Mouse (Mus musculus): ENCODE measurements around the gene Ngb.
A peak's percentile ranks its signal among the peaks of the same experiment; 100 is the strongest.

Ngb gene

GRCm38 (mm10) chr12:87089701-87090100, 12.6 kb downstream of the Ngb start:
- DNase-seq, result no peak

GRCm38 (mm10) chr12:87089255-87089654, 13.1 kb downstream of the Ngb start:
- DNase-seq, result no peak

GRCm38 (mm10) chr12:87088331-87088730, 14.0 kb downstream of the Ngb start:
- no peak for DNase-seq

GRCm38 (mm10) chr12:87087236-87087635, 15.1 kb downstream of the Ngb start:
- no peak for DNase-seq

GRCm38 (mm10) chr12:87082797-87083196, 19.5 kb downstream of the Ngb start:
- DNase-seq, result no peak

- DNase-seq, result no peak
Measured at GRCm38 (mm10) chr12:87076610-87077009, 25.7 kb downstream of the Ngb start.

GRCm38 (mm10) chr12:87070520-87070919, 31.8 kb downstream of the Ngb start:
- DNase-seq, result no peak

- no peak for DNase-seq
Measured at GRCm38 (mm10) chr12:87066429-87066828, 35.9 kb downstream of the Ngb start.

- peak; percentile 42 for DNase-seq
Measured at GRCm38 (mm10) chr12:87065446-87065845, 36.9 kb downstream of the Ngb start.

- DNase-seq, result no peak
Measured at GRCm38 (mm10) chr12:87057066-87057465, 45.3 kb downstream of the Ngb start.

GRCm38 (mm10) chr12:87054873-87055272, 47.5 kb downstream of the Ngb start:
- DNase-seq, result peak; percentile 5

GRCm38 (mm10) chr12:87052661-87053321, 49.5 kb downstream of the Ngb start:
- peak; percentile 85 for DNase-seq

- DNase-seq, result no peak
Measured at GRCm38 (mm10) chr12:87047536-87047935, 54.8 kb downstream of the Ngb start.
